Mouse (Mus musculus) heart, embryonic 15.5 days (tissue): ENCODE measurements around the gene Sh3bgrl. TPM values are rescaled to one million over a fixed set of nuclear protein-coding genes. Genes with fewer than 3 reads are reported as not detected.

Source experiments
- ATAC-seq: fragments of 200-750 bp; cut with Nextera tagmentation; replicated peaks from 2 replicates; pipeline ENCODE4 v1.8.0; 2017; ENCODE audit warnings: low read depth, moderate TSS enrichment; ENCODE audit not compliant: insufficient number of reproducible peaks, insufficient read depth, low FRiP score
- H3K27ac ChIP-seq: fragments of 300-500 bp; sonication (generic); 2 replicates; pipeline ENCODE4 v1.5.1; 2015; ENCODE audit warnings: mild to moderate bottlenecking, inconsistent platforms
- H3K27me3 ChIP-seq: fragments of 300-500 bp; sonication (generic); 2 replicates; pipeline ENCODE4 v1.6.1; 2015; ENCODE audit warnings: inconsistent platforms
- H3K36me3 ChIP-seq: fragments of 300-500 bp; sonication (generic); 2 replicates; pipeline ENCODE4 v1.6.1; 2015; ENCODE audit warnings: mild to moderate bottlenecking, inconsistent platforms
- H3K4me1 ChIP-seq: fragments of 300-500 bp; sonication (generic); replicated peaks from 2 replicates; pipeline ENCODE4 v1.6.1; 2015; ENCODE audit warnings: inconsistent platforms
- H3K4me2 ChIP-seq: fragments of 300-500 bp; sonication (generic); 2 replicates; pipeline ENCODE4 v1.6.1; 2015; ENCODE audit warnings: inconsistent platforms, mild to moderate bottlenecking, moderate library complexity
- H3K4me3 ChIP-seq: fragments of 300-500 bp; sonication (generic); 2 replicates; pipeline ENCODE4 v1.5.1; 2015; ENCODE audit warnings: mild to moderate bottlenecking, inconsistent platforms
- H3K9ac ChIP-seq: fragments of 300-500 bp; sonication (generic); 2 replicates; pipeline ENCODE4 v1.6.1; 2015; ENCODE audit warnings: mild to moderate bottlenecking, inconsistent platforms
- H3K9me3 ChIP-seq: fragments of 300-500 bp; sonication (generic); replicated peaks from 2 replicates; pipeline ENCODE4 v1.6.1; 2016; ENCODE audit warnings: inconsistent platforms
- WGBS: fragments of 180-500 bp; shearing (Covaris S2); methylation state at CpG from one replicate; pipeline ENCODE4 v1.1.7; 2015; ENCODE audit warnings: mixed read lengths; 5-methylcytosine and 5-hydroxymethylcytosine counted together
- polyA plus RNA-seq: library from polyadenylated mRNA; unstranded; fragments of >200 nt; fragmentation: Nextera tagmentation; extraction: Ambion mirVana; gene quantifications from 2 replicates; pipeline ENCODE4 v1.2.1, GENCODE M21; 2015

Gene Sh3bgrl
- polyA plus RNA-seq, 1 experiment from 2014 or later: 82.5 TPM

GRCm38 (mm10) chrX:109133500-109133899, 38.3 kb downstream of the Sh3bgrl start:
- Histone ChIP-seq H3K27ac (no peak overlapping the region), H3K9ac (no peak overlapping the region), H3K27me3 (no peaks in the 10 kb centered on the region), H3K4me2 (no peak overlapping the region), H3K9me3 (no peaks in the 10 kb centered on the region), H3K4me3 (no peak overlapping the region), H3K36me3 (no peaks in the 10 kb centered on the region), H3K4me1 (no peaks in the 10 kb centered on the region)
- WGBS: 71% methylated on average over 2 of the region's 2 CpGs
- no peak for ATAC-seq

GRCm38 (mm10) chrX:109136306-109136705, 41.1 kb downstream of the Sh3bgrl start:
- H3K4me1 ChIP-seq: no peaks in the 10 kb centered on the region
- H3K4me2 ChIP-seq: no peak overlapping the region
- H3K9me3 ChIP-seq: no peaks in the 10 kb centered on the region
- no peak overlapping the region for H3K27ac ChIP-seq
- no peak overlapping the region for H3K9ac ChIP-seq
- H3K36me3 ChIP-seq: no peaks in the 10 kb centered on the region
- no peak overlapping the region for H3K4me3 ChIP-seq
- ATAC-seq: no peak
- H3K27me3 ChIP-seq: no peaks in the 10 kb centered on the region

- WGBS: 73% methylated on average over 2 of the region's 2 CpGs
- Histone ChIP-seq H3K27ac (no peak overlapping the region), H3K9ac (no peak overlapping the region), H3K4me3 (no peak overlapping the region), H3K27me3 (no peaks in the 10 kb centered on the region), H3K4me2 (no peak overlapping the region), H3K36me3 (no peaks in the 10 kb centered on the region), H3K4me1 (no peaks in the 10 kb centered on the region), H3K9me3 (no peaks in the 10 kb centered on the region)
- no peak for ATAC-seq
Measured at GRCm38 (mm10) chrX:109136820-109137219, 41.7 kb downstream of the Sh3bgrl start.

- H3K36me3 ChIP-seq: no peaks in the 10 kb centered on the region
- H3K9ac ChIP-seq: no peak overlapping the region
- WGBS: 50% methylated on average over 2 of the region's 2 CpGs
- no peak for ATAC-seq
- H3K4me2 ChIP-seq: no peak overlapping the region
- H3K27ac ChIP-seq: no peak overlapping the region
- H3K9me3 ChIP-seq: no peaks in the 10 kb centered on the region
- no peaks in the 10 kb centered on the region for H3K4me1 ChIP-seq
- no peaks in the 10 kb centered on the region for H3K27me3 ChIP-seq
- H3K4me3 ChIP-seq: no peak overlapping the region
Measured at GRCm38 (mm10) chrX:109137295-109137694, 42.1 kb downstream of the Sh3bgrl start.

- Histone ChIP-seq H3K4me1 (no peaks in the 10 kb centered on the region), H3K9me3 (no peaks in the 10 kb centered on the region), H3K9ac (no peak overlapping the region), H3K36me3 (no peaks in the 10 kb centered on the region), H3K4me3 (no peak overlapping the region), H3K4me2 (no peak overlapping the region), H3K27me3 (no peaks in the 10 kb centered on the region), H3K27ac (no peak overlapping the region)
- 77% methylated on average over 1 of the region's 1 CpGs for WGBS
- ATAC-seq: no peak
Measured at GRCm38 (mm10) chrX:109141337-109141870, 46.2 kb downstream of the Sh3bgrl start.

GRCm38 (mm10) chrX:109142281-109142680, 47.1 kb downstream of the Sh3bgrl start:
- H3K36me3 ChIP-seq: no peaks in the 10 kb centered on the region
- no peak overlapping the region for H3K4me3 ChIP-seq
- peak overlapping the region; percentile 51; the same call in 1 of the 2 replicates for H3K27ac ChIP-seq
- no peak for ATAC-seq
- H3K4me1 ChIP-seq: no peaks in the 10 kb centered on the region
- H3K9ac ChIP-seq: no peak overlapping the region
- H3K9me3 ChIP-seq: no peaks in the 10 kb centered on the region
- H3K27me3 ChIP-seq: no peaks in the 10 kb centered on the region
- H3K4me2 ChIP-seq: no peak overlapping the region
- 44% methylated on average over 4 of the region's 4 CpGs for WGBS

GRCm38 (mm10) chrX:109145779-109146178, 50.6 kb downstream of the Sh3bgrl start:
- H3K36me3 ChIP-seq: no peaks in the 10 kb centered on the region
- H3K4me1 ChIP-seq: no peaks in the 10 kb centered on the region
- WGBS: 92% methylated on average over 6 of the region's 6 CpGs
- H3K4me2 ChIP-seq: no peak overlapping the region
- no peak overlapping the region for H3K9ac ChIP-seq
- H3K27me3 ChIP-seq: no peaks in the 10 kb centered on the region
- ATAC-seq: no peak
- no peaks in the 10 kb centered on the region for H3K9me3 ChIP-seq
- no peak overlapping the region for H3K27ac ChIP-seq
- no peak overlapping the region for H3K4me3 ChIP-seq

- ATAC-seq: no peak
- no peaks in the 10 kb centered on the region for H3K36me3 ChIP-seq
- no peaks in the 10 kb centered on the region for H3K9me3 ChIP-seq
- H3K4me2 ChIP-seq: no peak overlapping the region
- WGBS: 84% methylated on average over 3 of the region's 3 CpGs
- H3K4me3 ChIP-seq: no peak overlapping the region
- H3K27me3 ChIP-seq: no peaks in the 10 kb centered on the region
- H3K4me1 ChIP-seq: no peaks in the 10 kb centered on the region
- no peak overlapping the region for H3K27ac ChIP-seq
- no peak overlapping the region for H3K9ac ChIP-seq
Measured at GRCm38 (mm10) chrX:109147108-109147507, 51.9 kb downstream of the Sh3bgrl start.

- ATAC-seq: no peak
- H3K27ac ChIP-seq: no peak overlapping the region
- H3K9me3 ChIP-seq: no peaks in the 10 kb centered on the region
- H3K36me3 ChIP-seq: no peaks in the 10 kb centered on the region
- H3K9ac ChIP-seq: no peak overlapping the region
- H3K4me2 ChIP-seq: no peak overlapping the region
- WGBS: 79% methylated on average over 2 of the region's 2 CpGs
- H3K4me3 ChIP-seq: no peak overlapping the region
- H3K4me1 ChIP-seq: no peaks in the 10 kb centered on the region
- no peaks in the 10 kb centered on the region for H3K27me3 ChIP-seq
Measured at GRCm38 (mm10) chrX:109151228-109151627, 56.1 kb downstream of the Sh3bgrl start.

- Histone ChIP-seq H3K9me3 (no peaks in the 10 kb centered on the region), H3K4me2 (no peak overlapping the region), H3K36me3 (no peaks in the 10 kb centered on the region), H3K9ac (no peak overlapping the region), H3K27ac (no peak overlapping the region), H3K4me1 (no peaks in the 10 kb centered on the region), H3K4me3 (no peak overlapping the region), H3K27me3 (no peaks in the 10 kb centered on the region)
- 67% methylated on average over 1 of the region's 1 CpGs for WGBS
- no peak for ATAC-seq
Measured at GRCm38 (mm10) chrX:109160326-109160725, 65.2 kb downstream of the Sh3bgrl start.

- Histone ChIP-seq H3K4me1 (no peaks in the 10 kb centered on the region), H3K9me3 (no peaks in the 10 kb centered on the region), H3K27me3 (no peaks in the 10 kb centered on the region), H3K9ac (no peak overlapping the region), H3K27ac (no peak overlapping the region), H3K36me3 (no peaks in the 10 kb centered on the region), H3K4me3 (no peak overlapping the region), H3K4me2 (no peak overlapping the region)
- 65% methylated on average over 4 of the region's 4 CpGs for WGBS
- ATAC-seq: no peak
Measured at GRCm38 (mm10) chrX:109160901-109161300, 65.7 kb downstream of the Sh3bgrl start.

GRCm38 (mm10) chrX:109175038-109175437, 79.9 kb downstream of the Sh3bgrl start:
- no peak overlapping the region for H3K27ac ChIP-seq
- no peak for ATAC-seq
- 48% methylated on average over 2 of the region's 2 CpGs for WGBS
- no peaks in the 10 kb centered on the region for H3K36me3 ChIP-seq
- H3K4me2 ChIP-seq: no peak overlapping the region
- no peak overlapping the region for H3K9ac ChIP-seq
- H3K4me1 ChIP-seq: peaks cover 4% of the 10 kb centered on the region; the same call in 1 of the 2 replicates
- H3K9me3 ChIP-seq: no peaks in the 10 kb centered on the region
- no peaks in the 10 kb centered on the region for H3K27me3 ChIP-seq
- H3K4me3 ChIP-seq: no peak overlapping the region
